Mouse (Mus musculus) brain, embryonic 14.5 days (tissue): ENCODE measurements around the gene Ints5.

Source experiments
- CTCF ChIP-seq: fragments of 200-500 bp; IDR thresholded peaks from 2 replicates; pipeline ENCODE4 v1.5.1; 2012; ENCODE audit warnings: inconsistent platforms, mild to moderate bottlenecking, moderate library complexity, borderline replicate concordance; ENCODE audit not compliant: insufficient read depth, insufficient read length; ENCODE audit errors: extremely low read depth
- POLR2A ChIP-seq: fragments of 200-500 bp; IDR thresholded peaks from 2 replicates; pipeline ENCODE4 v1.6.1; 2012; ENCODE audit warnings: mild to moderate bottlenecking, inconsistent platforms, borderline replicate concordance; ENCODE audit not compliant: poor library complexity, insufficient read depth, insufficient read length, severe bottlenecking; ENCODE audit errors: extremely low read depth

DNA sequence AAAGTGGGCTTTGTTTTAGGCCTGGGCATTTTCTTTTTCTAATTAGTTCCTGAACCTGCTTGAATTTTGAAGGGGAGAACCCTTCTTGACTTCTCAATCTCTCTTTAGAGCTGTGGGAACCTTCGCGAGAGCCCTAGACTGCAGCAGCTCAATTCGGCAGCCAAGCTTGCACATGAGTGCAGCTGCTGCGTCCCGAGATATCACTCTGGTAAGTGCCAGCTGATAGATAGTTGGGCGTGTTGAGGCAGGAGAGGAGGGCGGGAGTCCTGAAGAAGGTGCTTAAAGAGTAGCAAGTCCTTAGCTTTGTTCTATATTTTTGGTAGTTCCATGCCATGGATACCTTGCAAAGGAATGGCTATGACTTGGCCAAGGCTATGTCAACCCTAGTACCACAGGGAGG, 54.1 kb downstream of the Ints5 start:
- TF ChIP-seq CTCF (no peak), POLR2A (no peak)
